Mouse (Mus musculus) c-Kit-negative CD71-positive TER-119-positive erythroid progenitor cells, embryonic 14.5 days (primary cell): ENCODE measurements around the gene Pidd1.

Experiments
- DNase-seq: peaks from one replicate; pipeline ENCODE4 v3.0.0-alpha.2; 2013; ENCODE audit warnings: low read depth, low spot score

Pidd1 gene

DNA sequence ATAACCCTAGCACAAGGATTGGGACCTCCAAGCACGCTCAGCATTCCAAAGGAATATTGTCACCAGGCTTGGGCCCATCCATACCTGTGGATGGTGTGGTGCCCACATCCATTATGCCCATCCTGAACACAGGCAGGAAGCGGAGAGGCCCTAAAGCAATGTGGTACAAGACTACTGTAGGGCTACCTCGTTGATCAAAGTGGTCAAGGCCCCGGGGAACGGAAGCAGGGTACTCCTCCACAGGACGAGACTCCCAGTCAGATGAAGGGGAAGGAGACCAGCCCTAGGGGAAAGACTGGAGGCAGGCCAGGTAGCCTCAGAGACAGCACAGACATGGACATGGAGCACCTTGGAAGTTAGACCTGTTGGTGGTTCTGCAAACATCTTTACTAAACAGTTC lies 28.9 kb upstream of the Pidd1 start:
- DNase-seq = no peak

- DNase-seq = no peak
Observed at GRCm38 (mm10) chr7:141472226-141472625, 28.4 kb upstream of the Pidd1 start.

GRCm38 (mm10) chr7:141471236-141471635 lies 27.4 kb upstream of the Pidd1 start:
- DNase-seq = no peak

DNA sequence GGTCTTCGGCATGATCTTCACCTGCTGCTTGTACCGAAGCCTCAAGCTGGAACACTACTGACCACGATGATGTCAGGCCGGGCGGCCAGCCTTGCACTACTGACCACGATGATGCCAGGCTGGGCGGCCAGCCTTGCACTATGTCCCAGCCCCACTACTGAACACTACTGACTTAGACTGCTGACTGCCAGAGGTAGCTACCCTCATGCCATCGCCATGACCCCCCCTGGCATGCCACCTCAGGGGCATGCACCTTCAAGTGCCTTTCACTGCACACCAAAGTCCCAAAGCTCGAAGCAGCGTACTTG lies 26.8 kb upstream of the Pidd1 start:
- DNase-seq = no peak

DNA sequence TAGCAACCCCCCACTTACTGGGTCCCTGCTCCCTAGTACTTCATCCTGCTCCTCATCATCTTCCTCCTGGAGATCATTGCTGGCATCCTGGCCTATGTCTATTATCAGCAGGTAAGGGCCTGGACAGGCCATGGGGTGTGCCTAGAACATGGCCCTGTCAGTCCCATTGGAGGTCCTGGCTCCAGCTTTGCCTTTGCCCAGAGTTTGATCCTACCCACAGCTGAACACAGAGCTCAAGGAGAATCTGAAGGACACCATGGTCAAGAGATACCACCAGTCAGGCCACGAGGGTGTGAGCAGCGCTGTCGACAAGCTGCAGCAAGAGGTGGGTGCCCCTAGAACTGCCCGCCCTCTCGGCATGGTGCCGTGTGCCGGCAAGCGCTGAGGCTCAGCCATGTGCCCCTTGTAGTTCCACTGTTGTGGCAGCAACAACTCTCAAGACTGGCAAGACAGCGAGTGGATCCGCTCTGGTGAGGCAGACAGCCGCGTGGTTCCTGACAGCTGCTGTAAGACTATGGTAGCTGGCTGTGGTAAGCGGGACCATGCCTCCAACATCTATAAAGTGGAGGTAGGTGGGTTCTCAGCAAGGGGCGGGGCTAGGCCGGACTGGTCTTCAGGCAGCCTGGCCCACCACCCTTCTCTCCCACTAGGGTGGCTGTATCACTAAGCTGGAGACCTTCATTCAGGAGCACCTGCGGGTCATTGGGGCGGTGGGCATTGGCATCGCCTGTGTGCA lies 26.2 kb upstream of the Pidd1 start:
- no peak for DNase-seq

GRCm38 (mm10) chr7:141469352-141469751 lies 25.5 kb upstream of the Pidd1 start:
- no peak for DNase-seq

- no peak for DNase-seq
Observed at GRCm38 (mm10) chr7:141468522-141469211, 24.8 kb upstream of the Pidd1 start.

DNA sequence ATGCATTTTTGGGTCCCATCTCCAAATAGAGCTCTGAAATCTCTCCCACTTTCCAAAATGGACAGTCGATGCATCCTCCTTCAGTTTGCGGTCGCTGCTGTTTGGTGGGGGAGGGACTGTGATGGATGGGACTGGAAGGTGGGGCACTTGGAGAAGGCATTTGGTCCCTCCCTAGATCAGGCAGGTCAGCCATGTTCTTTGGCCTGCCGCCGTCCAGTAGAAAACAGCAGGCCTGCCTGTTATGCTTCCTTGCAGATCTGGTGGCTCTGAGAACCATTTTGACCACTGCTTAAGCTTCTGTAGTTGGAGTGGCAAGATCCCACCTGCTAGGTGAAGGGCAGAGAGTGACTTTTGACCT lies 24.3 kb upstream of the Pidd1 start:
- no peak for DNase-seq

GRCm38 (mm10) chr7:141467230-141468030 lies 23.6 kb upstream of the Pidd1 start, which contains the start of gene Cd151:
Gene Cd151, plus strand, starts transcription at chr7:141467392.
- peak; percentile 79 for DNase-seq

GRCm38 (mm10) chr7:141466607-141467148 lies 22.9 kb upstream of the Pidd1 start:
- no peak for DNase-seq

DNA sequence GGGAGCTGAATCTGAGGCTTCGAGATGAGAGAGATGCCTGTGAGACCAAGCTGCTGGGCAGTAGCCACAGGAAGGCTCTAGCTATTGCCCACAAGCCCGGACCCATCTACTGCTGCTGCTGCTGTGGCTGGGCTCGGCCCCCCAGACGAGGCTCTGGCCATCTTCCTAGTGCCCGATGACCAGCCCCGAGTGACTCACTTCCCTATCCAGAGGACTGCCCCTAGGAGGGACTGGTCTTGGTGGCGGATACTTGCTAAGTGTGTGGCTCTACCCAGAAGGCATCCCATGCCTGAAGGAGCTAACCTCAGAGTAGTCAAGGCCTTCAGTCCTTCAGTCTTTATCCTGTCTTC lies 22.2 kb upstream of the Pidd1 start:
- DNase-seq = no peak

DNA sequence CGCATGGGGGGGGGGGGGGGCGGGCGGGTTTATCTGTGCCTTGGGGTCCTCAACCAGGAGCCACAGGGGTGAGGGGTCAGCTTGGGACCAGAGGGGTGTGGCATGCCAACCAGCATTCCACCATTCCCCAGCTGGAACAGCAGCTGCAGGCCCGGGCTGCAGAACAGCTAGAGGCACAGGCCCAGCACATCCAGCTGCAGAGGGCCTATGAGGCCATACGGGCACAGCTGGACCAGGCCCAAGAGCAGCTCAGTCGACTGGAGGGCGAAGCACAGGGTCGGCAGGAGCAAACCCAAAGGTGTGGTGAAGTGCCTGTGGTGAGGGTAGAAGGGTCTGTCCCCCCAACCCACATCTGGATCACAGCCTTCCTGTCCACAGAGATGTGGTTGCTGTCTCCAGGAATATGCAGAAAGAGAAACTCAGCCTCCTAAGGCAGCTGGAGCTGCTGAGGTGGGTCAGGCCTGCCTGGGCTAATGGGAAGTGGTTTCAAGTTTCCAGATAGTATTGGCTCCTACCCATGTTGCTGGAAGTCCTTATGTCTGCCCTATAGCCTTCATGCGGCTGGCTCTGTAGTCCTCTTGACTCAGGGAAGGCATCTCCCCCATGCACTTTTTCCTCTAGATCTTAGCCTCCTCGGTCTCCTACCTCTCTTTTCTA lies 21.7 kb upstream of the Pidd1 start:
- DNase-seq = no peak

DNA sequence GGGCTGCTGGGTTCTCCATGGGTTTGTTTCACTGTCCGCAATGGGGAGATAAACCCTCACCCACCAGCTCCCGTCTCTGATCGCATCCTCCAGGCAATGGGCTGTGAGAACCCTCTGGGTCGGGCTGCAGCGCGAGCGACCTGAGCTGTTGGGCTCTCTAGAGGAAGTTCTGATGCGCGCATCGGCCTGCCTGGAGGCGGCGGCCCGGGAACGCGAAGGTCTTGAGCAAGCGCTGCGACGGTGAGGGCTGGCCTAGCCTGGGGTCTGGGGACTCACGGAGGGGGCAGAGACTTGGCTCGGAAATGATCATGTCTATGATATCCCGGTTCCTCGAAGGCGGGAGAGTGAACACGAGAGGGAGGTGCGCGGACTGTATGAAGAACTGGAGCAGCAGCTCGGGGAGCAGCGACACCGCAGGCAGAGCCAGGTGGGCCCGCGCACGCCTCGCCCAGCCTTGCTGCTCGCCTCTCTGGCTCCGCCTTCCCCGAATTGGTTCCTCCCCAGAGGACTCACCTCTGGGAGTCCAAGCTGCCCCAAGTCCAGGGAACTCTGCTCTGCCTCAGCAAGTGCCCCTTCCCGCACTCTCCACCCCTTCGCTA lies 20.9 kb upstream of the Pidd1 start:
- DNase-seq = no peak

DNA sequence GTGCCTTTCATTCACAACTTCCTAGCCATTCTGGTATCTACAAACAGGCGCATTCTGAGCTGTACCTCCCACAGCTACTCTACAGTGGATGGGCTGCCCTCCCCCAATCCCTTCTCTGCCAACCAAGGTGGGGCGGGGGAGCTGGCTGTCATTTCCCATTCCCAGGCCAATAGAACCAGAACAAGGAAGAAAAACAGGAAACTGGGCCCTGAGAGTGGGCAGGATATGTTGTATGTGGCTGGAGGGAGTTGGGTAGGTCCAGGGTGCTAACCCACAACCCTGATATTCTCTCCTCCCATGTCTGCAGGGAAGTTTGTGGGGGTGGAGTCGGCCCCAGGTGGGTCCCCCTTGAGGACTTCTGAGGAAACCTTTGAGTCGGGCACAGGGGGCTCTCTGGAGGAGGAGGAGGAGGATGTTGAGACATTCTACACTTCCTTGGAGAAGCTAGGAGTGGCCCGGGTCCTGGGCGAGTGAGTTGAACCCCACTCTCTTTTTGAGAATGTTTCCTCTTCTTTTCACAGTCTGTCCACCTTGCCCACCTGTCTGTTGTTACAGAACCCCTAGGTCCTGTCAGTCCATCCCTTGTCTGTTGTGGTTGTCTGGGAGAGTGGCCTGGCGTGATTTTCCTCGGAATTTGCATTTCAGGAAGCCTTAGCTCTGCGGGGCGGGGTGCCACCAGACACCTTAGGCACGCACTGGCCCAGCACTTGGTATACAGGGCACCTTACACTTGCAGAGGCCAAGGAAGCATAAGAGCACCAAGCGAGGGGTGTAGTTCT lies 20.2 kb upstream of the Pidd1 start:
- DNase-seq = no peak

GRCm38 (mm10) chr7:141462333-141462821 lies 18.6 kb upstream of the Pidd1 start:
- DNase-seq = no peak

- DNase-seq = no peak
Observed at GRCm38 (mm10) chr7:141461521-141462332, 17.9 kb upstream of the Pidd1 start.

DNA sequence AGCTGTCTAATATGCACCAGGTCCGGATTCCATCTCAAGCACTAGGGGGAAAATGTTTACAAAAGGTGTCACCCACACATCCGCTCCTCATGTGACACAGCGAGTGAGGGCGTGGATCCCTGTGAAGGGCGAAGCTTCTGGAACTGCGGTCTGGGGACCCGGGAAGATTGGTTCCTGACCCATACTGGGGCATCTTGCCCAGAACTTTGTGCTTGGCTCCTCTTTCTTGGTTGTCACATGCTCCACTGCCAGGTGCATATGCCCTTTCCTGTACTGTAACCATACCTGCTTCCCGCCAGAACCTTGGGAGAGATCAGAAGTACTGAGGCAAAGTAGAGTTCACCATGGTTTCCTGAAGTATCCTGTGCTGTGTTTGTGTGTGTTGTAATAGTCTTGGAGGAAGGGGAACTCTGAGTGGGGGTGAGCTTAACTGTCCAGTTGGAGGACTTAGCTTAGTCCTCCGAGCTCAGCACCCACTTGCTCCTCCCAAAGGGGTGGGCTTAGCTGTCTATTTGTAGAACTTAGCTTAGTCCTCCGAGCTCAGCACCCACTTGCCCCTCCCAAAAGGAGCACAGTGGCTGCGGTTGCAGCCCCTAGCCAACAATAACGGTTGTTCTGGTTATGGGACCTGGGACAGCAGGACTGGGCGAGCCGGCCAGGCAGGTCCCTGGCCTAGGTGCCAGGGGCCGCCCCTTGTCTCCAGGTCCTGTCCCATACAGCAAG lies 16.7 kb upstream of the Pidd1 start, which contains the start of gene Cracr2b:
TSS of gene Cracr2b (plus strand) at position 704 of the 723 bp plus-strand sequence.
- no peak for DNase-seq

DNA sequence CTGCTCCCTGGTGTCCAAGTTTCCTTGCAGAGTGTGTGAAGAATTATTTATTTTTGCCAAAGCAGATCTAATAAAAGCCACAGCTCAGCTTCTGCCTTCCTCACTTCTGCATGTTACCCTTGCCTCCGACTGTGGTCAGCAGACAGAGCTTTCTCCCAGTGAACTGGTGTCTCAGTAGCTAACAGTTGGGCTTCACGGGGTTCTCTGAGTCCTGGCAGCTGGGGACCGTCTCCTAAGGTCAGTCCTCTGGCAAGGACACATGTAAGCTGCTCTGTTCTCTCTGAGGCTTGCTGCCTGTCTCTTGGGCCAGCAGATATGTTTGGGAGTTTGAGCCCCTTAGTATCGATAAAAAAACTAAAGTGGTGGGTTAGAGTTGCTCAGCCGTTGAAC lies 16.2 kb upstream of the Pidd1 start:
- DNase-seq = no peak

DNA sequence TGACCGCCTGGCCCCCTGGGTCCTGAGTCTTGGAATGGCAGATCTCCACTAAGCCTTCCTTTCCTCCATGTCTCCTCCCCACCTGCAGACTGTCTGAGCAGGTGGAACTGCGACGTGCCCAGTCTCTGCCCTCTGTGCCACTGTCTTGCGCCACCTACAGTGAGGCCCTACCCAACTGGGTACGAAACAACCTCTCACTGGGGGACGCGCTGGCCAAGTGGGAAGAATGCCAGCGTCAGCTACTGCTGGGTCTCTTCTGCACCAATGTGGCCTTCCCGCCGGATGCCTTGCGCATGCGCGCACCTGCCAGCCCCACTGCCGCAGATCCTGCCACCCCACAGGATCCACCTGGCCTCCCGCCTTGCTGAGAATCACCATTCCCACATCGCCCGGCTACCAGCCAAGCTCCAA lies 15.5 kb upstream of the Pidd1 start:
- DNase-seq = no peak
